Mouse (Mus musculus) CH12.LX (cell line): ENCODE measurements around the gene Cltc. TPM values are rescaled to one million over a fixed set of nuclear protein-coding genes. Genes with fewer than 3 reads are reported as not detected.

ENCODE experiments used
- DNase-seq: peaks from one replicate; pipeline ENCODE4 v3.0.0-alpha.2; 2013; ENCODE audit errors: extremely low read depth
- H3K27ac ChIP-seq: 2 replicates; pipeline ENCODE4 v1.5.1; 2012; ENCODE audit warnings: low read depth, mild to moderate bottlenecking, control low read depth, moderate library complexity; ENCODE audit not compliant: insufficient read depth
- H3K27me3 ChIP-seq: replicated peaks from 2 replicates; pipeline ENCODE3; 2012; ENCODE audit warnings: inconsistent platforms
- H3K36me3 ChIP-seq, 2 experiments: replicated peaks in 1 of 2; 2 replicates each; pipeline versions ENCODE3 to v1.6.1; 2012; ENCODE audit warnings: inconsistent platforms in 1 of 2, low read length in 1 of 2, mild to moderate bottlenecking in 1 of 2, mixed read lengths in 1 of 2, moderate library complexity in 1 of 2; ENCODE audit not compliant: control insufficient read depth in 1 of 2, insufficient read depth in 1 of 2
- H3K4me1 ChIP-seq, 2 experiments: 2 replicates each; pipeline ENCODE4 v1.6.1; 2012; ENCODE audit warnings: inconsistent platforms in 1 of 2, moderate library complexity in 1 of 2; ENCODE audit not compliant: insufficient read depth in 2 of 2, control insufficient read depth in 1 of 2
- H3K4me2 ChIP-seq: 2 replicates; pipeline ENCODE4 v1.6.1; 2012; ENCODE audit warnings: low read depth, mild to moderate bottlenecking, control low read depth; ENCODE audit not compliant: poor library complexity, insufficient read depth, severe bottlenecking
- H3K4me3 ChIP-seq, 3 experiments: fragments of 150-350 bp in 1 of 3; sonication (generic) in 1 of 3; replicated peaks in 1 of 3; 2 replicates each; pipeline versions ENCODE3 to v1.5.1; 2011 to 2012; ENCODE audit warnings: low read depth in 2 of 3, low read length in 2 of 3, mild to moderate bottlenecking in 2 of 3, moderate library complexity in 2 of 3, control low read depth in 1 of 3, improper control_type of control experiment in 1 of 3, inconsistent platforms in 1 of 3, mixed read lengths in 1 of 3; ENCODE audit not compliant: poor library complexity in 1 of 3
- H3K79me2 ChIP-seq: replicated peaks from 2 replicates; pipeline ENCODE4 v1.6.1; 2012; ENCODE audit warnings: mild to moderate bottlenecking, moderate library complexity; ENCODE audit not compliant: control insufficient read depth, poor library complexity, insufficient read depth, severe bottlenecking; ENCODE audit errors: extremely low read depth
- H3K9ac ChIP-seq: 2 replicates; pipeline ENCODE4 v1.6.1; 2012; ENCODE audit warnings: low read depth, mild to moderate bottlenecking, control low read depth, moderate library complexity; ENCODE audit not compliant: insufficient read depth
- H3K9me3 ChIP-seq: replicated peaks from 2 replicates; pipeline ENCODE3; 2012; ENCODE audit warnings: low read length, inconsistent platforms, mixed read lengths
- BHLHE40 ChIP-seq: IDR thresholded peaks from 2 replicates; pipeline ENCODE4 v1.6.1; 2011; ENCODE audit warnings: mild to moderate bottlenecking, low read depth, low read length, improper control_type of control experiment
- CHD2 ChIP-seq: IDR thresholded peaks from 2 replicates; pipeline ENCODE4 v1.6.1; 2011; ENCODE audit warnings: low read length, improper control_type of control experiment
- E2F4 ChIP-seq: IDR thresholded peaks from 2 replicates; pipeline ENCODE4 v1.6.1; 2011; ENCODE audit warnings: low read depth, low read length, improper control_type of control experiment; ENCODE audit not compliant: insufficient replicate concordance
- ELF1 ChIP-seq: IDR thresholded peaks from 2 replicates; pipeline ENCODE4 v1.6.1; 2014; ENCODE audit warnings: low read depth, mild to moderate bottlenecking, inconsistent platforms, low read length, improper control_type of control experiment
- ETS1 ChIP-seq: conservative IDR thresholded peaks from 2 replicates; pipeline ENCODE4 v1.6.1; 2012; ENCODE audit warnings: low read depth, mild to moderate bottlenecking, inconsistent platforms, low read length, improper control_type of control experiment, moderate library complexity
- JUN ChIP-seq: IDR thresholded peaks from 2 replicates; pipeline ENCODE4 v1.6.1; 2011; ENCODE audit warnings: low read depth, mild to moderate bottlenecking, low read length, improper control_type of control experiment, moderate library complexity; ENCODE audit not compliant: insufficient read depth
- JUND ChIP-seq: conservative IDR thresholded peaks from 2 replicates; pipeline ENCODE4 v1.6.1; 2011; ENCODE audit warnings: low read depth, low read length, improper control_type of control experiment
- MAFK ChIP-seq: IDR thresholded peaks from 2 replicates; pipeline ENCODE4 v1.6.1; 2011; ENCODE audit warnings: low read length, improper control_type of control experiment; ENCODE audit not compliant: insufficient replicate concordance
- MAX ChIP-seq: IDR thresholded peaks from 2 replicates; pipeline ENCODE4 v1.6.1; 2011; ENCODE audit warnings: low read length, improper control_type of control experiment
- MEF2A ChIP-seq: IDR thresholded peaks from 2 replicates; pipeline ENCODE4 v1.6.1; 2014; ENCODE audit warnings: low read depth, mild to moderate bottlenecking, inconsistent platforms, low read length, improper control_type of control experiment, borderline replicate concordance
- MXI1 ChIP-seq: IDR thresholded peaks from 2 replicates; pipeline ENCODE4 v1.6.1; 2011; ENCODE audit warnings: mild to moderate bottlenecking, low read depth, low read length, improper control_type of control experiment
- NELFE ChIP-seq: IDR thresholded peaks from 2 replicates; pipeline ENCODE4 v1.6.1; 2011; ENCODE audit warnings: low read depth, low read length, improper control_type of control experiment
- NRF1 ChIP-seq: IDR thresholded peaks from 2 replicates; pipeline ENCODE4 v1.6.1; 2014; ENCODE audit warnings: low read depth, mild to moderate bottlenecking, inconsistent platforms, low read length, improper control_type of control experiment, moderate library complexity
- PAX5 ChIP-seq: IDR thresholded peaks from 2 replicates; pipeline ENCODE4 v1.6.1; 2012; ENCODE audit warnings: low read length, inconsistent platforms, mixed read lengths
- POLR2AphosphoS2 ChIP-seq: IDR thresholded peaks from 2 replicates; pipeline ENCODE4 v1.6.1; 2011; ENCODE audit warnings: low read depth, low read length, improper control_type of control experiment
- SIN3A ChIP-seq: IDR thresholded peaks from 2 replicates; pipeline ENCODE4 v1.6.1; 2012; ENCODE audit warnings: low read length, improper control_type of control experiment, inconsistent platforms
- SMC3 ChIP-seq: IDR thresholded peaks from 2 replicates; pipeline ENCODE4 v1.6.1; 2011; ENCODE audit warnings: low read depth, low read length, improper control_type of control experiment
- TCF12 ChIP-seq: IDR thresholded peaks from 2 replicates; pipeline ENCODE4 v1.6.1; 2014; ENCODE audit warnings: low read depth, mild to moderate bottlenecking, inconsistent platforms, low read length, improper control_type of control experiment
- UBTF ChIP-seq: IDR thresholded peaks from 2 replicates; pipeline ENCODE4 v1.6.1; 2012; ENCODE audit warnings: low read depth, mild to moderate bottlenecking, inconsistent platforms, low read length, improper control_type of control experiment, moderate library complexity
- USF2 ChIP-seq: conservative IDR thresholded peaks from 2 replicates; pipeline ENCODE4 v1.6.1; 2011; ENCODE audit warnings: low read depth, low read length, improper control_type of control experiment
- ZC3H11A ChIP-seq: IDR thresholded peaks from 2 replicates; pipeline ENCODE4 v1.6.1; 2012; ENCODE audit warnings: low read depth, mild to moderate bottlenecking, inconsistent platforms, low read length, improper control_type of control experiment
- ZKSCAN1 ChIP-seq: IDR thresholded peaks from 2 replicates; pipeline ENCODE4 v1.6.1; 2012; ENCODE audit warnings: low read depth, inconsistent platforms, low read length, improper control_type of control experiment, borderline replicate concordance
- ZNF384 ChIP-seq: IDR thresholded peaks from 2 replicates; pipeline ENCODE4 v1.6.1; 2012; ENCODE audit warnings: low read depth, low read length, improper control_type of control experiment, inconsistent platforms
- dilution Hi-C: fragments of 300-500 bp; cut with MboI; formaldehyde crosslinking; loops from 2 replicates; pipeline ENCODE4 v1.14.3; 2020; ENCODE audit warnings: low sequenced_read_pairs; ENCODE audit not compliant: extremely low pct_unique_long_range_greater_than_20kb, extremely low pct_ligation_motif_present
- in situ Hi-C: fragments of 300-500 bp; cut with MboI; formaldehyde crosslinking; loops from 3 replicates; pipeline ENCODE4 v1.14.3; 2019; ENCODE audit warnings: low sequenced_read_pairs, low pct_ligation_motif_present, low pct_unique_long_range_greater_than_20kb, mixed read lengths
- polyA plus RNA-seq: library from polyadenylated mRNA; unstranded; fragments of >175 nt; gene quantifications from 2 replicates; pipeline ENCODE4 v1.2.1, GENCODE M21; 2012; ENCODE audit warnings: low read depth; ENCODE audit not compliant: insufficient read length
- total RNA-seq, 2 experiments: library from RNA; depleted of rRNA; stranded (reverse); fragments of 300-350 nt in 1 of 2; fragments of >200 nt in 1 of 2; gene quantifications; 2 replicates each; pipeline ENCODE4 v1.2.3; 2012 to 2014

Gene Cltc
- total and polyA plus RNA-seq, 3 experiments, result 140 to 303 (median 219) TPM

- Histone ChIP-seq H3K79me2 (peaks cover 7% of the 10 kb centered on the region), H3K36me3 (peaks cover 17 to 47% of the 10 kb centered on the region in 2 experiments), H3K4me3 (no peak overlapping the region), H3K4me2 (no peak overlapping the region), H3K27ac (no peak overlapping the region), H3K9me3 (no peaks in the 10 kb centered on the region), H3K9ac (no peak overlapping the region), H3K27me3 (no peaks in the 10 kb centered on the region), H3K4me1 (peaks cover 12 to 21% of the 10 kb centered on the region in 2 experiments; a peak in 3 of 4 replicates)
- in situ Hi-C loops, result no loop called here
- DNase-seq, result no peak
- dilution Hi-C loops, result no loop called here
- TF ChIP-seq TCF12 (no peak), E2F4 (no peak), SMC3 (no peak), MAFK (no peak), NRF1 (no peak), JUN (no peak), USF2 (no peak), SIN3A (no peak)
Observed at GRCm38 (mm10) chr11:86667553-86667952, 89.8 kb downstream of the Cltc start.

GRCm38 (mm10) chr11:86664406-86664805 is 93.0 kb downstream of the Cltc start:
- Histone ChIP-seq H3K4me1 (no peaks in the 10 kb centered on the region), H3K4me2 (no peak overlapping the region), H3K27ac (no peak overlapping the region), H3K36me3 (peaks cover 33 to 66% of the 10 kb centered on the region in 2 experiments), H3K9ac (no peak overlapping the region), H3K9me3 (no peaks in the 10 kb centered on the region), H3K4me3 (no peak overlapping the region), H3K79me2 (0 out of 2 replicates have a peak, but pooled peaks cover 3% of the 10 kb centered on the region), H3K27me3 (no peaks in the 10 kb centered on the region)
- no peak for DNase-seq
- in situ Hi-C loops (no loop called here), dilution Hi-C loops (no loop called here)
- TF ChIP-seq PAX5 (no peak), NELFE (no peak), SMC3 (no peak), UBTF (no peak), POLR2AphosphoS2 (no peak), CHD2 (no peak), ELF1 (no peak), TCF12 (no peak), MXI1 (no peak), ETS1 (no peak), ZC3H11A (no peak), SIN3A (no peak), MAX (no peak), JUND (no peak), BHLHE40 (no peak), ZKSCAN1 (no peak), MEF2A (no peak), E2F4 (no peak), ZNF384 (no peak)
